Mouse (Mus musculus): Measurements from ENCODE around the gene Plpp1. TPM values are rescaled to one million over a fixed set of nuclear protein-coding genes. Genes with fewer than 3 reads are reported as not detected.

The Plpp1 gene
- polyA plus RNA-seq (2015; fragmentation: Nextera tagmentation; extraction: Ambion mirVana), result 81.5 and 90.8 TPM in 2 replicates

- under 1% methylated on average over 82 of the region's 83 CpGs for whole genome bisulfite sequencing
- peak within 1 kb of the TSS; percentile 92 for H3K9ac ChIP-seq (ENCODE audit: low read length)
- peak within 1 kb of the TSS; percentile 87 for H3K4me2 ChIP-seq (ENCODE audit: low read depth, low read length)
- peak within 1 kb of the TSS; percentile 91 for H3K4me3 ChIP-seq (ENCODE audit: low read length)
- H3K36me3 ChIP-seq (ENCODE audit: control insufficient read depth, insufficient read depth, low read length), result peaks cover 7% of the 10 kb centered on the region
- peak; percentile 99 for ATAC-seq (ENCODE audit: low read depth)
- H3K27ac ChIP-seq (ENCODE audit: low read length), result peak within 1 kb of the TSS; percentile 97
- no peaks in the 10 kb centered on the region for H3K9me3 ChIP-seq (ENCODE audit: control insufficient read depth, low read length)
- H3K4me1 ChIP-seq (replicated peaks; ENCODE audit: control insufficient read depth, insufficient read depth, low read length), result peaks cover 10% of the 10 kb centered on the region
- H3K27me3 ChIP-seq (ENCODE audit: control insufficient read depth, insufficient read depth, low read depth, low read length), result no peaks in the 10 kb centered on the region
These were observed at the start of gene Plpp1 for GRCm38 (mm10) chr13:112800597-112801380. Gene Plpp1 (plus strand): TSS chr13:112800792.

GRCm38 (mm10) chr13:112751454-112752308 is 48.9 kb upstream of the Plpp1 start:
- H3K4me1 ChIP-seq (replicated peaks; ENCODE audit: control insufficient read depth, insufficient read depth, low read length), result peaks cover 30% of the 10 kb centered on the region
- H3K4me2 ChIP-seq (ENCODE audit: low read depth, low read length), result peak overlapping the region; percentile 55
- no peaks in the 10 kb centered on the region for H3K9me3 ChIP-seq (ENCODE audit: control insufficient read depth, low read length)
- peak overlapping the region; percentile 69 for H3K27ac ChIP-seq (ENCODE audit: low read length)
- H3K9ac ChIP-seq (ENCODE audit: low read length), result peak overlapping the region; percentile 34; the same call in 1 of the 2 replicates
- peak; percentile 83 for ATAC-seq (ENCODE audit: low read depth)
- no peaks in the 10 kb centered on the region for H3K36me3 ChIP-seq (ENCODE audit: control insufficient read depth, insufficient read depth, low read length)
- no peaks in the 10 kb centered on the region for H3K27me3 ChIP-seq (ENCODE audit: control insufficient read depth, insufficient read depth, low read depth, low read length)
- H3K4me3 ChIP-seq (ENCODE audit: low read length), result peak overlapping the region; percentile 10; the same call in 1 of the 2 replicates
- 7% methylated on average over 18 of the region's 18 CpGs for WGBS

GRCm38 (mm10) chr13:112752309-112752975 is 48.1 kb upstream of the Plpp1 start:
- Histone ChIP-seq H3K9me3 (ENCODE audit: control insufficient read depth, low read length) (no peaks in the 10 kb centered on the region), H3K36me3 (ENCODE audit: control insufficient read depth, insufficient read depth, low read length) (no peaks in the 10 kb centered on the region), H3K27me3 (ENCODE audit: control insufficient read depth, insufficient read depth, low read depth, low read length) (no peaks in the 10 kb centered on the region), H3K27ac (ENCODE audit: low read length) (peak overlapping the region; percentile 69), H3K4me3 (ENCODE audit: low read length) (no peak overlapping the region), H3K4me2 (ENCODE audit: low read depth, low read length) (no peak overlapping the region), H3K9ac (ENCODE audit: low read length) (no peak overlapping the region), H3K4me1 (replicated peaks; ENCODE audit: control insufficient read depth, insufficient read depth, low read length) (peaks cover 27% of the 10 kb centered on the region)
- 57% methylated on average over 11 of the region's 11 CpGs for WGBS
- no peak for ATAC-seq (ENCODE audit: low read depth)

- Histone ChIP-seq H3K4me1 (replicated peaks; ENCODE audit: control insufficient read depth, insufficient read depth, low read length) (peaks cover 27% of the 10 kb centered on the region), H3K9ac (ENCODE audit: low read length) (no peak overlapping the region), H3K27ac (ENCODE audit: low read length) (peak overlapping the region; percentile 60; the same call in 1 of the 2 replicates), H3K9me3 (ENCODE audit: control insufficient read depth, low read length) (no peaks in the 10 kb centered on the region), H3K4me2 (ENCODE audit: low read depth, low read length) (no peak overlapping the region), H3K4me3 (ENCODE audit: low read length) (no peak overlapping the region), H3K27me3 (ENCODE audit: control insufficient read depth, insufficient read depth, low read depth, low read length) (no peaks in the 10 kb centered on the region), H3K36me3 (ENCODE audit: control insufficient read depth, insufficient read depth, low read length) (no peaks in the 10 kb centered on the region)
- ATAC-seq (ENCODE audit: low read depth), result peak; percentile 26; the same call in 1 of the 2 replicates
- WGBS, result 65% methylated on average over 9 of the region's 9 CpGs
These were observed 47.1 kb upstream of the Plpp1 start for GRCm38 (mm10) chr13:112753522-112753921.

GRCm38 (mm10) chr13:112754871-112755270 is 45.7 kb upstream of the Plpp1 start:
- Histone ChIP-seq H3K4me1 (replicated peaks; ENCODE audit: control insufficient read depth, insufficient read depth, low read length) (peaks cover 27% of the 10 kb centered on the region), H3K36me3 (ENCODE audit: control insufficient read depth, insufficient read depth, low read length) (no peaks in the 10 kb centered on the region), H3K27ac (ENCODE audit: low read length) (peak overlapping the region; percentile 35; the same call in 1 of the 2 replicates), H3K9me3 (ENCODE audit: control insufficient read depth, low read length) (no peaks in the 10 kb centered on the region), H3K27me3 (ENCODE audit: control insufficient read depth, insufficient read depth, low read depth, low read length) (no peaks in the 10 kb centered on the region), H3K4me3 (ENCODE audit: low read length) (no peak overlapping the region), H3K4me2 (ENCODE audit: low read depth, low read length) (no peak overlapping the region), H3K9ac (ENCODE audit: low read length) (no peak overlapping the region)
- WGBS, result 53% methylated on average over 4 of the region's 4 CpGs
- no peak for ATAC-seq (ENCODE audit: low read depth)

- Histone ChIP-seq H3K9ac (ENCODE audit: low read length) (peak overlapping the region; percentile 26; the same call in 1 of the 2 replicates), H3K27me3 (ENCODE audit: control insufficient read depth, insufficient read depth, low read depth, low read length) (no peaks in the 10 kb centered on the region), H3K4me2 (ENCODE audit: low read depth, low read length) (peak overlapping the region; percentile 29), H3K36me3 (ENCODE audit: control insufficient read depth, insufficient read depth, low read length) (no peaks in the 10 kb centered on the region), H3K4me1 (replicated peaks; ENCODE audit: control insufficient read depth, insufficient read depth, low read length) (peaks cover 27% of the 10 kb centered on the region), H3K27ac (ENCODE audit: low read length) (peak overlapping the region; percentile 76), H3K9me3 (ENCODE audit: control insufficient read depth, low read length) (no peaks in the 10 kb centered on the region), H3K4me3 (ENCODE audit: low read length) (no peak overlapping the region)
- 33% methylated on average over 11 of the region's 11 CpGs for WGBS
- peak; percentile 44 for ATAC-seq (ENCODE audit: low read depth)
These were observed 45.0 kb upstream of the Plpp1 start for GRCm38 (mm10) chr13:112755507-112756010.

GRCm38 (mm10) chr13:112757395-112757794 is 43.2 kb upstream of the Plpp1 start:
- Histone ChIP-seq H3K9ac (ENCODE audit: low read length) (no peak overlapping the region), H3K9me3 (ENCODE audit: control insufficient read depth, low read length) (no peaks in the 10 kb centered on the region), H3K4me1 (replicated peaks; ENCODE audit: control insufficient read depth, insufficient read depth, low read length) (peaks cover 13% of the 10 kb centered on the region), H3K4me2 (ENCODE audit: low read depth, low read length) (no peak overlapping the region), H3K4me3 (ENCODE audit: low read length) (no peak overlapping the region), H3K36me3 (ENCODE audit: control insufficient read depth, insufficient read depth, low read length) (no peaks in the 10 kb centered on the region), H3K27ac (ENCODE audit: low read length) (no peak overlapping the region), H3K27me3 (ENCODE audit: control insufficient read depth, insufficient read depth, low read depth, low read length) (no peaks in the 10 kb centered on the region)
- WGBS, result 79% methylated on average over 9 of the region's 9 CpGs
- ATAC-seq (ENCODE audit: low read depth), result no peak

GRCm38 (mm10) chr13:112758546-112759090 is 42.0 kb upstream of the Plpp1 start:
- H3K4me1 ChIP-seq (replicated peaks; ENCODE audit: control insufficient read depth, insufficient read depth, low read length), result peaks cover 18% of the 10 kb centered on the region
- no peak overlapping the region for H3K27ac ChIP-seq (ENCODE audit: low read length)
- WGBS, result 82% methylated on average over 6 of the region's 6 CpGs
- H3K4me3 ChIP-seq (ENCODE audit: low read length), result no peak overlapping the region
- H3K4me2 ChIP-seq (ENCODE audit: low read depth, low read length), result no peak overlapping the region
- H3K9ac ChIP-seq (ENCODE audit: low read length), result no peak overlapping the region
- no peak for ATAC-seq (ENCODE audit: low read depth)
- H3K27me3 ChIP-seq (ENCODE audit: control insufficient read depth, insufficient read depth, low read depth, low read length), result no peaks in the 10 kb centered on the region
- no peaks in the 10 kb centered on the region for H3K9me3 ChIP-seq (ENCODE audit: control insufficient read depth, low read length)
- H3K36me3 ChIP-seq (ENCODE audit: control insufficient read depth, insufficient read depth, low read length), result no peaks in the 10 kb centered on the region
